Mouse (Mus musculus) CH12F3 (cell line): ENCODE data around the gene Bckdhb.
"Not testable (repeated sequence)": the region's sequence is repeated elsewhere in the genome, so short reads cannot be mapped to it uniquely, and the experiment has no call there.

Experiments used
- in situ Hi-C: fragments of 300-500 bp; cut with MboI; formaldehyde crosslinking; loops from 2 replicates; pipeline ENCODE4 v1.14.3; 2020; ENCODE audit warnings: low sequenced_read_pairs

Bckdhb gene

DNA sequence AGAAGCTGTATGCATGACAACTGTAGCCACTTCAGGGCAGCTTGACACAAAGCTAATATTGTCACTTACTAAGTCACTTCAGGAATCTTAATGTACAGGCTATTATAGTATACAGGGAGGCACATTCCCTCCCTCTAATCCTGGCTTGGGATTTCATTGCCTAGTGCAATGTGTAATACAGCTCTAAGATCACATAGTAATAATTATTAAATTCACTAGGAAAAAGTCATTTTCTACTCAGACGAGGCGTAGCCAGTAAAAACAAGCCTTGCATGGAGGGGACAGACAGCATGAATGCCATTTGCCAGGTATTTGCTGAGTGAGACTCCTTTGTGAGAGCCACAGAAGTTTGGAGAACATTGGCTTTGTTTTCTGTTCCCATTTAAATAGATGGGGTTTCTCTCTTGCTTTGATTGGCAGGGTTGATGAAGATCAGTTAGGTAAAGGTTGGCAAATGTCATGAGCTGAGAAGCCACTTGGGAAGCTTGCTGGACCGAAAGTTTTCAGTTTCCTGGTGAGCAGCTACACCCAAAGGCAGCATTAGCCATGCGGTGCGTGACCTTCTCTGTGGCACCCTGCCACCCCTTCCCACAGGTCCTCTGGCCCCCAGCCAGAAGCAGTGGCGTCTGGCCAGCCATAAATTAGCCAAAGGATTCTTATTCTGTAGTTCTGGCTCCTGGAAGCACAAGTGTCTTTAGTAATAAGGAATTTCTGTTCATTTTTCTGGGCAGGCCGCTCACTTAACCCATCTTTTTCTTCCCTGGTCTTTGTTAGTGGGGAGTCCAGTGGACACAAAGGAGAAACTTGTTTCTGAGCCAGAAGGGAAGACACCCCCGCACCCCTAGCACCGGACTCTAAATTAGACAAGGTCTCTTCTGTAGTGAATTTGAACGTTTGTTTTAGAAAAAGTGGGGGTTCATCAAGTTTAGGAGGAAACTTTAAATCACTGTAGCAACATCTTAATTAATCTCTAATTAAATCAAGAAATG lies 37.4 kb downstream of the Bckdhb start:
- in situ Hi-C loops: loop anchor here (25.0 kb wide), 1 partner anchor 1625 kb away; no protein-coding TSS in a partner anchor

DNA sequence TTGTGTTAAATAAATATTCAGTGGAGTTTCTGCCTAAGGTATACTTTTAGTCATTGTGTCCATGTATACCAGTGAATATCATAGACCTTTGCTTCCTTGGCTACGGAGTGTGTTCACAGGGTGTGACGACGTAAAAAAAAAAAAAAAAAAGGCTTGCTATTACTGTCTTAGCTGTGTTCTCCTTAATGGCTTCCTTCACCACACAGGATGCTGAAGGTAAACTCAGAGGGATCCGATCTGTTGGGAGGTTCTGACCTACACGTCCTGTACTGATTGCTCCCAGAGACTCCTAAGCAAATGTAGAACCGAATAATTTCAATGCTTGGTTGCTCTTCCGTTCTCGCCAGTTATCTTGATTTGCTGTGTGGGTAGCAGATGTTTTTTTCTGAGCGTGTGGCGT lies 38.4 kb downstream of the Bckdhb start:
- in situ Hi-C loops: loop anchor here (25.0 kb wide), 1 partner anchor 1624 kb away; no protein-coding TSS in a partner anchor

DNA sequence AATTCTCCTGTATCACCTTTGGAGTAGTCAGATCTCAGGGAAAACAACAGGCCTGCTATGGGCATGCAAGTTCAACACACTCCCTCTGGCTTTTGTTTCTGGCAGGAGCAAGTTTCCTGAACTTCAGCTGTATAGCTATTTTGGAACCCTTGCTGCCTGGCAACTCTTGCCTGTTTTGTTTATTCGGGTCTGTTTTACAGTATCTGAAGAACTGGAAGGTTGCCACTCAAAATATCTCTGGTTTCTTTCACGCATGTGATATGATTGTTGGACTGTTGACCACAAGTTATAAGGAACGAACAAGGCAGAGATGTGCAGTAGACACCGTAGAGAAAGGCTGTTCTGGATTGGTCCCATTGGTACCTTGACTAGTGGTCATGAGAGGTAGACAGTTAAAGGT lies 39.4 kb downstream of the Bckdhb start:
- in situ Hi-C loops: loop anchor here (25.0 kb wide), 1 partner anchor 1623 kb away; no protein-coding TSS in a partner anchor

DNA sequence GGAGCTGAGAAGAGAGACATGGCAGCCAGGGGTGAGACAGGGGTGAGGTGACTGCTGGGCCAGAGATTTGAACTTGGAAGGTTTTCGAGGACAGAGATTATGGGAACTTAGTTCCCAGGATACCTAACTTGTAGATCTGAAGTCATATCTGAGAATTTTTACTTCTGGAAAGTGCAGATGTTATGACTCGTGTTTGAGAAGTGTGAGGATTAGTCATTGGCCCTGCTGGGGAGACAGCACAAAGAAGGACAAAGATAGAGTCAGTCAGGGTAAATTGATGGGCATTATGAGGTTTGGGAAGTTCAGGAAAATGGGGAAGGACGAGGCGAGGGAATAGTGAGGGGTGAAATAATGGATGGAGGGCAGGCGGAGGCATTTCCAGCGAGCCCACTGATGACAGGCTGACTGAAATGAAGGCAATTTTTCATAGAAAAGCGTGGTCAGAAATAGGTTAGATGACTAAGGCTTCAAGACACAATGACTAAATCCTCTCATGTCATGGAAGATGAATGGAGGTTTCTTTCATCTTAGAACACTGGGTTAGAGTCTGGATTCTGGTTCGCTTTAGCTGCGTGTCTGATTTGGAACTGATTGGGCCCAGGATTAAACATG lies 42.6 kb downstream of the Bckdhb start:
- in situ Hi-C loops: loop anchor here (25.0 kb wide), 1 partner anchor 1620 kb away; no protein-coding TSS in a partner anchor

DNA sequence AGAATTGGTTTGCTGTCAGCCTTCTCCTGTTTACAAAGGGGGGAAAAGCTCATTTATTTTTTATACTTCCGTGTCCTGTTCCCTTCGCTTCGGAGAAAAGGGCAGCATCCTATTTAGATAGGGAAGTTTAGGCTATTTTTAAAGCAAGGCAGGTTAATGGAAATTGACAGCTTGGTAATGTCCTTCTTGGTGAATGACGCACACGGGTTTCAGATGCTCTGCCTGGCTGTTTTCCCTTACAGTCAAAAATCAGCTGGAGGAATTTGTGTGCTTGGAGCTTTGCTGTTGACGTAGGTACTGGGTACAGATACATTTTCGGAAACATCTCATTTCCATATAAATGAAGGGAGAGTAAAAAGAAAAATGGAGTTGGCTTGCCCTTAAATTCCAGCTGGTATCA lies 44.4 kb downstream of the Bckdhb start:
- in situ Hi-C loops: loop anchor here (25.0 kb wide), 1 partner anchor 1618 kb away; no protein-coding TSS in a partner anchor

DNA sequence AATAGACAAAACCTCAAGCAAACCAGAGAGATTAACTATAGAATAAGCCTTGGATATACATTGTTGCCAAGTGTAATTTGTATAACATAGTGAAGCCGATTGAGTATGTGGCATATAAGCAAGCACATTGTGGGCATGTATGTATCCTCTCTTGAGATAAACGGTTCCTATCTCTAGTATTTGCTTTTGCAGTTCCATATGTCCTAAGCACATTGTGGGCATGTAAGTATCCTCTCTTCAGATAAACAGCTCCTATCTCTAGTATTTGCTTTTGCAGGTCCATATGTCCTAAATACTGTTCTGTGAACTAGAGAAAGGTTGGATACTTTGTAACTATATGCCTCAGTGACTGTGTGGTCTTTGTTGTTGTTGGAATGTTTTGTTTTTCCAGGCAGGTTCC lies 48.5 kb downstream of the Bckdhb start:
- in situ Hi-C loops: loop anchor here (25.0 kb wide), 1 partner anchor 1614 kb away; no protein-coding TSS in a partner anchor

DNA sequence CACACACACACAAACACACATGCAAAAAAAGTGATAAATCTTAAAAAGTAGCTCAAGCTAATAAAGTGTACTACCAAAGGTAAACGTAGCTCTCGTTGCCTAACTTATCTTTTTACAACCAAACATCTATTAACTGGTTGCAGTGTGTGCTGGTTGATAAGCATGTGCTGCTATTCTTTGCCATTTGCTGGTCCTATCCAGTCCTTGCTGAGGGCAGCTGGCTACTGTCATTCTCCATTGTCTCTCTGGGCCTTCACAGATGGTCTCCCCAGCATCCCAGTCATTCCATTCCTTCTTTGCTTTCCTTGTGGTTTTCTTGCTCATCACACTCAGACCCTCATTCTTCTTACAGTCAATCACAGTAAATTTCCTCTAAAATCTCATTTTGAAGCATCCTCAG lies 50.9 kb downstream of the Bckdhb start:
- in situ Hi-C loops: no loop called here

DNA sequence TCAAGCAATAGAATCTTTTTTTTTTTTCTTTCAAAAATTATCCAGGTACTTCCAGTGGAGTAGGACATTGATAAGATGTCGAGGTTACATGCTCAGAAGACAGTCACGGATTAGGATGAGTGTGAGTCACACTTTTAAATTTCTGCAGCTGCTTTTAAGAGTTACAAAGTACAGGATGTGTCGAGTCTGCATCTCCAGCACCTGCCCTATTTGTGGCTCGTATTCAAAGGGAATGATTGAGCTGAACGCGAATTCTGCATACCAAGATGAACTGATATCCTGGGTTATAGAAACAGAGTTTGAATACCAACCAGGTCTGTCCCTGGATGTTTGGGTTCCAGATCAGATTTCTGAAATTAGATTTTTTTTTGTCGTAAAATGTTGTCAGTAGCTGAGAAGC lies 56.3 kb downstream of the Bckdhb start:
- in situ Hi-C loops: no loop called here

DNA sequence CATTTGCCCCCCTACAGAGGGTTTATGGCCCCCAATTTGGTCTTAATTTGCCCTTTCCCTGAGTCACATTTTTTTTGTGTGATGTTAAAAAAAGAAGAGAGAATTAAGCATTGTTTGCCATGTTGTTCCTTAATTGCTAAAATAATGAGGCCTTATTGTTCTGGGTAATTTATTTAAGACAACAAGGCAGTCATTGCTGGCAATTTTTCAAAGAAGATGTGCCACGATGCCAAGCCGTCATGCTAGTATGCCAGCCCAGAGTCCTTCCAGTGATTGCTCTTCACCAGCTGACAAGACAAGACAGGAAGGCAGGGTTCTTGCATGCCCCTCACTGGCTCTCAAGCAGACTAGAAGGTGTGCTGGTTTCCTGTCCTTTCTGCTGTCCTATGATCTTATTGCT lies 84.0 kb downstream of the Bckdhb start:
- in situ Hi-C loops: no loop called here

DNA sequence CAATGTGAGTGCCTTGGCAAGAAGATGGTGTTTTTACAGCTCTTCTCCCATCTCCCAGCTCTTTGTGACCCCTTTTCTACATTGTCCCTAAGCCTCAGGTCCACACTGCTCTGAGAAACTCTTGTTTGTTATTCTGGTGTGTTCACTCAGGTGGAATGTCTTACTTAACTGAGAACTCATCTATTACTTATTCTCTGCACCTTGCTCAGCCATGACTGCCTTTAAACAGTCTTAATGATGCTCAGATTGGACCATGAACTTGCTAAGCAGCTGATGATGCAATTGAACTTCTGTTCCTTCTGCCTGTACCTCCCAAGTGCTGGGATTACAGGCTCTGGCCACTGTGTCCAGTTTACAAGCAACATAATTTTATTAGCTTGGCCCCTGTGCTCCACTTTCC lies 86.2 kb downstream of the Bckdhb start:
- in situ Hi-C loops: no loop called here

DNA sequence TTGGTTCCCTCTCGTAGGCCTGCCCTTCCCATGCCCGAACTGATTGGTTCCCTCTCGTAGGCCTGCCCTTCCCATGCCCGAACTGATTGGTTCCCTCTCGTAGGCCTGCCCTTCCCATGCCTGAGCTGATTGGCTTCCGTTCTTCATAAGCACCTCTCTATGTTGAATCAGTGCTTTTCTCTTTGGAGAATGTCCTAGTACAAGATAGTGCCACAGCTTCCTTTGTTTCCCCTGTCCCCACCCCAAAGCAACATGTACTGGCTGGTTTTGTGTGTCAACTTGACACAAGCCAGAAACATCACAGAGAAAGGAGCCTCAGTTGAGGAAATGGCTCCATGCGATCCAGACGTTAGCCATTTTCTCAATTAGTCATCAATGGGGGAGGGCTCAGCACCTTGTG lies 93.2 kb downstream of the Bckdhb start:
- in situ Hi-C loops: not testable (repeated sequence)

DNA sequence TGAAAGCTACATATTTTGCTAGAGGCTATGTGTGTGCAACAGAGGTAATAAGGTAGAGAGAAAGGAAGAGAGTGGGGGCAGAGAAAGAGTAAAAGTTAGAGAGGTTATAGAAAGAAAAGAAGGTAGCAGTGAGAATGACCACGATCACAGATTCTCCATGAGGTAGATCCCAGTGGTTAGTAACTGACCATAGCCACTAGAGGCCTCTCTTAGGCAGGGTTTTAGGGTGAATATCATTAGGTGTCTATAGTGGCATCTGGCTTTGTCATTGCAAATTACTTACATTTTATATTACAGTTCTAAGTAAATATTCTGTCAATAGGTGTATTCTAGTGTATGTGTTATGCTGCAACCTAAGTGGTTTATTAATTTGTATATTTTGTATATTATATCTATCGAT lies 94.7 kb downstream of the Bckdhb start:
- in situ Hi-C loops: no loop called here

DNA sequence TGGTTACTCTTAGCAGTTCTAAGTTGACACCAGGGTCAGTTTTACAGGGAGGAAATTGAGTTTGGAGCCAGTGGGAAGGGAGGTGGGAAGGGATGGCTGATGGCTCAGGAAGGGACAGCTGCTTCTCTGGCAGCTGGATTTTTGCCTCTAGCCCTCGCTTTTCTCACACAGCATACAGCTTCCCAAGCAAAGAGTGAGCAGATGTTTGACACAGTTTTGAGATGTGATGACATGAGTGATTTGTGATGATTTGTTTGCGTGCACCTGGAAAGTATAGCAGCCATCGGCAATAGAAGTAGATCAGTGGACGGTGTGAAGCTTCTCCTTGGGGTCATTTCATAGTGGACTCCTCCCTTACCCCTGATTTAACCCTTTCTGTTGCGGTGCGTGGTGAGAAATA lies 96.2 kb downstream of the Bckdhb start:
- in situ Hi-C loops: no loop called here

DNA sequence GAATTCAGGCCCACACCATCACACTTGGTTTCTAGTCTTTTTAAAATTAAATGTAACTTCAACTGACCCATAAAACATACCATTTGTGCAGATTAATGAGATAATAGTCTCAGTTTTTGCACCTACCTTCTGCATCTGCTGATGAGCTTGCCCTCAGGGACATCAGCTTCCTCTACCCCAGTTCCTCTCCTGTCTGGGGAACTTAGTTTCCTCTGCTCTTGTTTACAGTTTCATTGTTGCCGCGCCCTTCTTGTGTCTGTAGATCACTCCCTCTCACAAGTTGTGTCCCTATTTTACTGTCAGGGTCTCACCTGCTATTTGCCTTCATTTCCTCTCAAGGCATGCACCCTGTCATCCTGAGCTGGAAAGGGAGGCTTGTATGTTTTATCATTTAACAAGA lies 103.2 kb downstream of the Bckdhb start:
- in situ Hi-C loops: no loop called here

DNA sequence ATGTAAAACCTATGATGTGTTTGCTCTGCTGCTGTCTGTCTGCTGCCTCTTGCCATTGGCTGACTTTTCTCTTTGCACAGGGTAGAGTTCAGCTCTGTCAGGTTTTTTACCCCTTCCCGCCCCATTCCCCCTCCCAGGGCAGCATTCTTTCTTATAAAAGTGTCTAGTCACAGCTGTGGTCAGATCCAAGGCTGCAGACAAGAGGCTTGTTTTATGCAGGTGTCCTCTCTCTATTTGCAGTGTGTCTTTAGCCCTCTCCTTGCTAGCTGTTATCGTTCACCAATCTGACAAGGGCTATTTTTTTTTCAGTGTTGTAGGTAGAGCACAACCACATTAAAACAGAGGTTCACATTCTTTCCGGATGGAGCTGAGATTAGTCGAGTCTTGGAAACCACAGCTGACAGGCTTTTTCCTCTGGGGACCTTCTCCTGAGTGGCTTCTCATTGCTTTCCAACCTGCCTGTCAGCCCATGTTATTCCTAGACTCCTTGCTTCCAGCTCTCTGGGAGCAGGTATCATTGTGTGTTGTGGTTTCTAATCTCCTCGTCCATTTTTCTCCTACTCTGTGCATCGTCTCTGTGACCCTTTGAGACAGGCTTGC lies 105.8 kb downstream of the Bckdhb start:
- in situ Hi-C loops: no loop called here

DNA sequence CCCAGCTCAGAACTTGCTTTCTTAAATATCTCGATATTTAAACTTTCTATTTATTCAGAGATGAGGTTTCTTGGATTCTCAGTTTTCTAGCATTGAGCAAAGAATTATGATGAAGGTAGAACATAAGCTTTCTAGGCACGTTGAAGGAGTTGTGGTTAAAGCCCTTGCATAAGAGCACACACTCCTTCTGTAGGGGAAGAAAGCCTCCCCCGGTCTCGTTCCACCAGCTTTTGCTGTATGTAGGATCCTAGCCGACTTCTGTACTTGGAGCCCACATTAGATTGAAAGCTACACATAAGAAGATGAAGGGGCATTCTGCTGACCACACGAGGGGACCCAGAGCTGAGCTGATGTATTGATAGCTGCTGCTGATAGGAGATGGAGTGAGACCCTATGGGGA lies 106.5 kb downstream of the Bckdhb start:
- in situ Hi-C loops: no loop called here

DNA sequence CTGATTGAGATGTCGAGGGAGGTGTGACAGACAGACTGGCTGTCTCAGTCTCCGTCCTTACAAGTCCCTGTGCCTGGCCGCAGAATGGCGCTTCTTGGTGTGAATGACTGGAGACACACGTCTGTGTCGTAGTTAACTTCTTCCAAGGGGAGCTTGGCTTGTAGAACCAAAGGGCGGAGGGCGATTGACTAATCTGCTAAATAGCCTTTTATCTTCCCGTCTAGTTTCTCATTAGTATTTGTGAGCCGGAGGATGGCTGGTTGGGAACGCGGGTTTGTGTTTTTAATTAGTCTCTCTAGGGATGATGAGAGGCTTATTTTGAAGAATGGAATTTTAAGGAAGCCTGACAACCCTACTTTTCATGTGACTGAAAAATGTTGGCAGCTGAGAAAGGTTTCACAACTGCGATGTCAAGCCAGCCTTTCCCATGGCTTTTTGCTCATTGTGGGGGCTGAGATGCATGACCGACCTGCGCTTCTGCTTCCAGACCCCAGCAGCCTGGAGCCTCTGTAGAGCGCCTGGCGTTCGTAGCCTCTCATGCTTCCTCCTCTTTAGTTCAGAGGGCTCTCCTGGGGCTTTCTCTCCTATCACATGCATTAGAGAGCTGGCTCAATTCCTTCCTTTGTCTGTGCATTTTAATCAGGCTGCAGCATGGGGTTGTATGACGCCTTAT lies 107.9 kb downstream of the Bckdhb start:
- in situ Hi-C loops: no loop called here

DNA sequence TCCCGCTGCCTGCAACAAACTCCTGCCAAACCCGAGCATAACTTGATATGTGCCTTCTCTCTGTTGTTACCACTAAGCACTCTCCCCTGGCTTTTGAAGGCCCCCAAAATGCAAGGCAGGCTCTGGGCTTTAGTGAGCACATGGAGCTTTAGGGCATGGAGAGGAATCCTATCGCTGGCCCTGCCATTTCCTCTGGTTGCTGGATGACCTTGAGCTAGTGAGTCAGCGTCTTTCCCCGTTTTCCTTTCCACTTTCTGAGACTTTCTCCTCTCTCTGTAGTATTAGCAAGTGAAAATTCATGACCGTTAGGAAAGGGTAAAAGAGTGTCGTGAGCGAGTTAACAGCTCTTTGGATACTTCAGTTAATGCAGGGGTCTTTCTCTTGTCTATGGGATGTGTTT lies 111.1 kb downstream of the Bckdhb start:
- in situ Hi-C loops: no loop called here

DNA sequence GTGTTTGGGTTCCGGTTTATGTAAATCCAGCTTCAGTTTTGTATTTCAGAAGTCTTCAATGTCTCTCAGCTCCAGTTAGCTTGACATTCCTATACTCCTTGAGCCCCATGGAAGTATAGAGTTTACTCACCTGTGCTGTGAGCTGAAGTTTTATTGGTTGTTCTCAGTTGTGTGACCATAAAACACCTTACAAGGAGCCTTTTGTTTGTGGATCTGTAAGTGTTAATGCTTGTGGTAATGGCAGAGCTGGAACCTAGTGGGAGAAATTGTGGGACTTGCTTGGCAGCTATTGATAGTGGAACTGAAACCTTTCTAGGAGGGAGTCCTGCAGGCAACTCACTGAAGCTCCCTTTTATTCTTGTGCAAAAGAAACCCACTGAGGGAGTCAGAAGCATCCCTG lies 112.3 kb downstream of the Bckdhb start:
- in situ Hi-C loops: no loop called here

DNA sequence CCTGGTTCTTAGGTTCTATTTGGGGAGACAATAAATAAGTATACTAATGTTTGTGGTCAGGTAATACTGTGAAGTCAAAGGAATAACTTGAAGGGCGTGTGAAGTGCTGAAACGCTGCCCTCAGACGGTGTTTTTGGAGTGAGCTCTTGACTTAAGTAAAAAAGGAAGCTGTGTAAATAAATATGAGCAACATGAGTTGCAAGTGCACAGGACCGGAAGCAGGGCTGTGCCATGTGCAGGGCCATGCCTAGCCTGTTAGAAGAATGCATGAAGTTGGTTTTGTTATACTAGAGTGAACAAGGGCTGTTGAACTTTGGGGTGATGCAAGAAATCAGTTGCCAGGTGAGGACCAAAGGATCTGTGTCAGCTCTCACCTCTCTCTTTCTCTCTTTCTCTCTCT lies 114.0 kb downstream of the Bckdhb start:
- in situ Hi-C loops: no loop called here

DNA sequence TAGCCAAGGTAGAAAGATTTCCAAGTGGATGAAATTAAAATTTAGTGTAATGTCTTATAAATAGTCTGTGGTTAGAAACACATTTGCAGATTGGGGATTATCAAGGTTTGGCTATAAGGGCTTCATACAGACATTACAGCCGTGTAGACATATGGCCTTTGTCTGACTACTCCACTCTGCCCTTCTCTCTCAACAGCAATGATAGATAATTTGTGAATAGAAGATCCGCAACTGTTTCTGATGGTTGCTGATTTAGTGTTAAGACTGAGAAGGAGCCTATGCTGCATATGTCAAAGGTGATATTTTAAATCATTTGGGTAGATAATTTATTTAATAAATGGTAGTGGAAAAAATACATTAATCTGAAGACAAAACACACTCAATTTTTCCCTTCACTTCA lies 115.4 kb downstream of the Bckdhb start:
- in situ Hi-C loops: no loop called here
